Mouse (Mus musculus) lung, adult 2 months (tissue): ENCODE measurements around the gene Alad.

ENCODE experiments used
- CTCF ChIP-seq: fragments of 200-500 bp; IDR thresholded peaks from 2 replicates; pipeline ENCODE4 v1.5.1; 2011; ENCODE audit warnings: mild to moderate bottlenecking, low read length, control low read depth; ENCODE audit not compliant: insufficient read depth
- POLR2A ChIP-seq: fragments of 200-500 bp; IDR thresholded peaks from 2 replicates; pipeline ENCODE4 v1.6.1; 2011; ENCODE audit warnings: low read depth, mild to moderate bottlenecking, control low read depth, low read length, borderline replicate concordance; ENCODE audit errors: extremely low read depth

DNA sequence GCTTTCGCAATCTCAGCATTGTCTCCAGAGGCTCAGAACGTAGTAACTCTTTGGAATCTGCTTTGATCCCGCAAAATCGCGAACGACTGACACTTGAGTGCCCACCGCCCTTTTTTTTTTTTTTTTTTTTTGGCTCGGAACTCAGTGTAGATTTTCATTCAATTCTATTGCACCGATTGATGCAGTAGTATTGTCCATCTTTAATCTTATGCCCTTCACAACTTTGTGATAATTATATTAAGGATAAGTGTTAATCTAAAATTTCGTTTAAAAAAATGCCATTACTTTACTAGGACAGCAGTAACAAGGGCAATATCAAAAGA is 5.7 kb upstream of the Alad start:
- TF ChIP-seq POLR2A (no peak), CTCF (no peak)
